Mouse (Mus musculus) brain, adult 2 months (tissue): ENCODE measurements at regions not wholly inside any gene's neighbourhood (a gene's known extent, or its start where the extent isn't known, plus 50 kb on each side); places are given as distances from the start of the nearest gene placed in this dataset.

ENCODE experiments used
- DNase-seq: peaks from one replicate; pipeline ENCODE4 v3.0.0; 2011; ENCODE audit warnings: low read depth, low spot score

GRCm38 (mm10) chr5:6356161-6356560, 607.0 kb upstream of the Steap1 start:
- peak; percentile 60 for DNase-seq

DNA sequence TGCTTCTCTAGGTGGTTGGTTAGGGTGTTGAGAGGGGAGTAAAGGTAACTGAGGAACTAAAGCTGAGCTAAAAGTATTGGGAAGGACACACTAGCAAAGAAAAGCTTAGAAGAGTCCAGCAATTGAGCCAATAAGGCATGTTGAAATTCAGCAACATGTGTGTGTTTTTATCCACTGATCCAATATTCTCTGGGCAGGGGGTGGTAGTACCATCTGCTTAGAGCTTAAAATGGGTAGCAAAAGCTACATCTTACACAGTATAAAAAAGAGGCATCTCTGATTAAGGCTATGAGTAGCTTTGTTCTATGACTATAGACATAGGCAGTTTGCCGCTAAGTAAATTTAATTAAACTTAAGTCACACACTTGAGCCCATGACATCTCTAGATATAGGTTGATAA, 598.2 kb upstream of the Steap1 start:
- DNase-seq: peak; percentile 59

DNA sequence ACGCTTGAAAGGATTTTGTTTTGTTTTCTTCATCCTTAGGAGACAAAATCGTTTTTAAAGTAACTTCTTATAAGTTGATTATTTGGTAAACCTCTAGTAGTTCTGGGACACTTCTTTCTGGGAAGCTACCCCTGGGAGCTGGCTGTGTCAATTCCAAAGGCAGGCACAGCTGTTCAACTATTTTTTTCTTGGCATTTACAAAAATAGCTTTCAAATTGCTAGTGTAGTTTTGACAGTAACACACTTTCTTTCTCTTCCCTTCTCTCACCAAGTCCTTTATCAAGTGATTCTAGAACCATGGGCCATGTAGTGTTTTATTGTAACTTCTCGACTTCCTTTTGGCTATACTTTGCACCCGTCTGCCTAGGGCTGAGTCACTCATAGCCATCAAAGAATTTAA, 595.6 kb upstream of the Steap1 start:
- peak; percentile 74 for DNase-seq

DNA sequence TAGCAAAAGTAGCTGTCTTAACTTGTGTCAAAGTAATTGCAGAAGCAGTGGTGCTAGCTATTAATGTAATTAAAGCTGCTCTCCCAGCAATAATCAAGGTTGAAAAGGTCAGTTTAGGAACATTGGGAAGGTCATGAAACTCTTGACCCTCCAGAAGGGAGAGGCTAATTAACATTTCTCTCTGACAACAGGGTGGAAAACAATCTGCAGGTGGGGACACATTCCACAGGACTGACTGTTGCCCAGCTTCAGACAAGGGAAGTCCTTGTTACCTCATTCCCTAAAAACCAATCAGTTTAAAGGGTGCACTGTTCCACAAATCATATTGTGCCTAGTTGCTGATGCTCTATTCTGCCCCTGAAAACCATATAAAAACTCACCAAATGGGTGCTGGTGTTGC, 580.5 kb upstream of the Steap1 start:
- no peak for DNase-seq

DNA sequence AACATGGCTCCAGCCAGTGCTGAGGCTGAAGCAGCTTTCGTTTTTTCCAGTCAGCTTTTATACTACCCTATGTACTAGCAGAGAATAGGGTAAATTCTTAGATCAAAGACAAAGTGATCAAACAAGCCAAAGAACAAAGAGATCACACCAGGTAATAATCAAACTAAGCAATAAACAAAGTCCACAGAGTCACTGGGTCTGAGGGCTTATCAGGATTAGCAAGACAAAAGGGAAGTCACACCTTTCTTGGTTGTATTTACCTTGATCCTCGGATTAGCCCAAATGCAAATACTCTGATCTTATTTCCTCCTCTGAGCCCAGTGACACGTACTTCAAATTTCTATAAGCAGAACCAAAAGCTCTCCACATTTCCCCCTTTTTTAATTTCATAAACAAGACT, 579.4 kb upstream of the Steap1 start:
- no peak for DNase-seq

GRCm38 (mm10) chr5:6298571-6298970, 549.4 kb upstream of the Steap1 start:
- no peak for DNase-seq

GRCm38 (mm10) chr5:6294336-6294735, 545.2 kb upstream of the Steap1 start:
- no peak for DNase-seq

DNA sequence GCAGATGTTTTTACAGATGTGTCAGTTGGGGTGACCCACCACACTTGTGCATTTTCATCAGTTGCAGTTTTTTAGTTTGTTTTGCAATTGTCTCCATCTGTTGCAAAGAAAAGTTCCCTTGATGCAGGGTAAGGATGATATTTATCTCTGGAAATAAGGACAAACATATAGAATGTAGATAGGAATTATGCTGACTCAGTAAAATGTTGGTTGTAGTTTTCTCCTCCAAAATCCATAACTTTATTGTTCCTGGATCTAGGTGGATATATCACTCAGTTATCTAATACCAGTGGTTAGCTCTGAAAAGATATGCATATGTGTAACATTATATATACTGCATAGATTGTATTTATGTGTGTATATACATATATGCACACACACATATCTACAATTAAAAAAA, 502.1 kb upstream of the Steap1 start:
- DNase-seq: no peak
